Mouse (Mus musculus): ENCODE measurements around the gene Kdm4d.
"Not testable (repeated sequence)": the region's sequence is repeated elsewhere in the genome, so short reads cannot be mapped to it uniquely, and the experiment has no call there.

Gene Kdm4d

DNA sequence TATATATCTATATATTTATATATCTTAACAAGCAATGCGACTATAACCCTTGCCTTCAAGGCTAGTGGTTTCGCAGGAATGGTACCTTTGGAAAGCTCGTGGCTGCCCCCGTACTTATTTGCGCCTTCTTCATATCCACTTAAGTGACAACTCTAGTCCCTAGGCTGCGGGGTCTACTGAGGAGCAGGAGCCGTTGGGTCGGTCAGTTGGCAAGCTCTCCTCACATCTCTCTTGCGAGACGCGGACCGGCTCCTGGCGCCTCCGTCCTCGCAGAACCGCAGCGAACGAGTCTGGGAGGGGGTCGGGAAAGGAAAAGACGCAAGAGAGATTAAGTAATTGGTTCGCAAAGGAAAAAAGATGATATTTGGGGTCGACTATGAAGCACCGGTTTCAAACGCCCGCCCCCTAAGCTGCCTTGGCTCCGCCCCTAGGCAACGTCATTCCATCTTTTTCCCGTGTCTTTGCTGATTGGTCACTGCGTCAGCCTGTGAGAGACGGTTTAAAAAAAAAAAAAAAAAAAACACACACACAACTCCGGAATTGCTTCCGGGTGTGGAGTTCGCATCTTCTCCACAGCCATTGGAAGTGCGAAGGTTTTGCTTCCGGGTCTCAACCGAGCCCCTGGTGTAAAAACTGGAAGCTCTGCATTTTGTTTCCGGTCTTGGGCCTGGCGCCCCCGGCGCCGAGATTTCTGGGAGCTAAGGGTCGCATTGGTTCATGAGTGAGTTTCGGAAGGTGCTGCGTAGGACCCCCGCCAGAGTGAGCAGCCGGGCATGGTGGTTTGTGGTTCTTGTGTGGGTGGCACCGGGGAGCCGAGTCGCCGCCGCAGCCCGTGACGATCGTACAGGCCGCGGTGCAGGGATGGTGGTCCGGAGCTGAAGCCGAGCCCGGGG, at the start of gene Kdm4d, which contains the start of gene Cwc15:
Gene Kdm4d (minus strand): TSS at position 460 of the 893 bp plus-strand sequence.
Gene Cwc15 (plus strand): TSS at position 595 of the 893 bp plus-strand sequence.
- DNase-seq (ENCODE audit: low read depth, low spot score) = peak; percentile 99

GRCm38 (mm10) chr9:14548366-14548761, 48.1 kb upstream of the Kdm4d start:
- no peak for DNase-seq (ENCODE audit: low read depth, low spot score)

GRCm38 (mm10) chr9:14547584-14548365, 47.5 kb upstream of the Kdm4d start:
- no peak for DNase-seq (ENCODE audit: low read depth, low spot score)

DNA sequence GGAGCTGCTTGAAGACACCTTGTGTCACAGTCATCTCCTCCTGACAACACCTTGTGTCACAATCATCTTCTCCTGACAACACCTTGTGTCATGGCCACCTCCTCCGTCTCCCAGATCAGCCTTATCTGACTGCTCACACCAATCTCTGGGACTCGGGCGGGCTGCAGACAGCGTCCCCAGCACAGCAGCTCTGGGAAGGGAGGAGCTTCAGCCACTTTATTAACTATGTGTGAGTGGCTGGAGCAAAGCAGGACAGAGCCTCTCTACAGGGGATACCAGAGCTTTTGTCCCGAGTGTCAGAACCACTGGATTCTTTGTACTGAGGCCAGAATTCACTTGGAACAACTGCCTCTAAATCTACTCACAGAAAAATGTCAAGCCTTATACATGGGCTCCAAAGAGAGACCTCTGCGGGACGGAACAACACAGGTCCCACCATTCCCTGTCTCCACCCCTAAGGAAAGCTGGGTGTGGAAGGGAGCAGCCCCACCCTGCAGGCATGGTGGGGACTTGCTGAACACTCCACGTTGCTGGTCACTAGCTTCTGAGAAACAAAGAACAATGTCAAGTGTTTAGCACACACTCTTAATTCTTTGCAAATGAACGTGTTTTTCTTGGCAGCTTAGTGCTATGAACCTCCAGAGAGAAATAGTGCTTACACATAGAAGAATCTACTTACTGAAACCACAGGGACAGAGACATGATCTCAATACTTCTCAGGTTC, 43.9 kb upstream of the Kdm4d start:
- no peak for DNase-seq (ENCODE audit: low read depth, low spot score)

GRCm38 (mm10) chr9:14534833-14535456, 34.7 kb upstream of the Kdm4d start:
- no peak for DNase-seq (ENCODE audit: low read depth, low spot score)

DNA sequence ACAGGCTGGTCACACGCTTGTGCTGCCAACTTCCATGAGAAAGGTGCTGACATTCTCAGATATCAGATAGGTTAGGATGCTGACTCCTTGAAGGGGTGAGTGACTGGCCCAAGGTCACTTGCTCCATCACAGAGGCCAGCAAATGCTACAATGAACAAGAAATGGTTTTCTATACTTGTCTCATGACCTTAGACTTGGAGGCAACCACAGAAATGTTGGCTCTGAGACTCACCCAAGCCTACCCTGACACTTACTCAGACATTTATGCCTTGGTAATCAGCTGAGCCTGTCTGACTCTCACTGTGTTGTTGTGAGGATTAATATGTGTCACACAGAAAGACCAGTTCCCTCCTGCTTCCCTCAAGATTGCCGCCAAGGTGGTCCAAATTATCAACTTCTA, 33.4 kb upstream of the Kdm4d start:
- DNase-seq (ENCODE audit: low read depth, low spot score) = no peak

GRCm38 (mm10) chr9:14532283-14532682, 32.0 kb upstream of the Kdm4d start:
- no peak for DNase-seq (ENCODE audit: low read depth, low spot score)

DNA sequence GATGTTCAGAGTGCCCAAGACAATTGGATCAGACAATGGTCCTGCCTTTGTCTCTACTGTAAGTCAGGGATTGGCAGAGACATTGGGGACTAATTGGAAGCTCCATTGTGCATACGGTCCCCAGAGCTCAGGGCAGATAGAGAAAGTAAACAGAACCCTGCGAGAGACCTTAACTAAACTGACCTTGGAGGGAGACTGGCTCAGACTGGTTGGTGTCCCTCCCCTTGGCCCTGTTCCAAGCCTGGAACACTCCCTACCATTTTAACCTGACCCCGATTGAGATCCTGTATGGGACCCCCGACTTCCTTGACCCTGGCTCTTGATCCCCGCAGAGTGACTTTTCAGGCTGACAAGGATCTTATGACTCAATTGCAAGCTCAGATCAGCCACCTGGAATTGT, 29.7 kb upstream of the Kdm4d start:
- DNase-seq (ENCODE audit: low read depth, low spot score) = no peak

DNA sequence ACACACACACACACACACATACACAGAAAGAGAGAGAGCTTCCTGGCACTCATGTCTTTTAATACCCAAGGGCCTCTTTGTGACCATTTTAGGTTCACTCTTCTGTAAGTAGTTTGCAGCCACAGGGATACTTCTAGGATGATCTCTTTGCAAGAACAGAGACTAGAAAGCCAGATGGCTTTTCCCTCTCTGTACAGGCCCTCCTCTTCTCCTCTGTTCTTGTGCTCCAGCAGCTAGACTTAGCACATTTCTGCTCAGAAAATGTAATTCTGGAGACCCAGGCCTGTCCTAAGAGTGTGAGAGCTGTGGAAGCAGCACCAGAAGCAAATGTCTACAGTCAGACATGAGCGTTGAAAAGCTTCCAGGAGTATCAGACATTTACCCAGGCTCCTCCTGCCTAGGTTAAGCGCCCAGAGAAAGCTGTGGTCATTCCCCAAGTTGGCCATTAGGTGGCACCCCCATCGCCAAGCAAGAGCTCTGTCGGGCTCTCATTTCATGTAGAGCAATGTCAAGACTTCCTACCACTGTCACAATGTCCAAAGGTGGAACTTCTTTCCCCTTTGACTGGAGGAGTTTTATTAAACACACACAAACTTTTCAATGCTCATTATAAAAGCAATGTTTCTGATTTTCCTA, 23.2 kb upstream of the Kdm4d start:
- peak; percentile 32 for DNase-seq (ENCODE audit: low read depth, low spot score)

DNA sequence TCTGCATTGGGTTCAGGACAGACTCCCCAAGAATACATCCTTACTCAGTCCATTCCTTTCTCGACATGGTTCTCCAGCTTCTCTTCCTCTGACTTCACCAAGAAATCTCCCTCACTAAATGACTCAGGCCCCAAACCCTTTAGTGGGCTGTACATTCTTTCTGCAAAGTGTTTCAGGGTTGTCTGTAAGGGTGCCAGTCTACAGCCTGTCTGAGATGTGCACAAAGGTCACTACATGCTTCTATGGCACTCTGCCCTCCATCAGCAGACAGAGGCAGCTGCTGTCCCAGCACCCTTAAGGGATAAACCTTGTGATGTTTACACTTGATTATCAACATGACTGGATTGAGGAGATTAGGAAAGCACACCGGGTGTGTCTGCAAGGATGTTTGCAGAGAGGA, 21.4 kb upstream of the Kdm4d start:
- no peak for DNase-seq (ENCODE audit: low read depth, low spot score)

GRCm38 (mm10) chr9:14520971-14521670, 20.8 kb upstream of the Kdm4d start:
- DNase-seq (ENCODE audit: low read depth, low spot score) = no peak

GRCm38 (mm10) chr9:14518105-14518504, 17.8 kb upstream of the Kdm4d start:
- no peak for DNase-seq (ENCODE audit: low read depth, low spot score)

- no peak for DNase-seq (ENCODE audit: low read depth, low spot score)
These were observed 17.0 kb upstream of the Kdm4d start for GRCm38 (mm10) chr9:14517296-14517695.

GRCm38 (mm10) chr9:14512633-14513445, 12.6 kb upstream of the Kdm4d start:
- DNase-seq (ENCODE audit: low read depth, low spot score) = no peak

DNA sequence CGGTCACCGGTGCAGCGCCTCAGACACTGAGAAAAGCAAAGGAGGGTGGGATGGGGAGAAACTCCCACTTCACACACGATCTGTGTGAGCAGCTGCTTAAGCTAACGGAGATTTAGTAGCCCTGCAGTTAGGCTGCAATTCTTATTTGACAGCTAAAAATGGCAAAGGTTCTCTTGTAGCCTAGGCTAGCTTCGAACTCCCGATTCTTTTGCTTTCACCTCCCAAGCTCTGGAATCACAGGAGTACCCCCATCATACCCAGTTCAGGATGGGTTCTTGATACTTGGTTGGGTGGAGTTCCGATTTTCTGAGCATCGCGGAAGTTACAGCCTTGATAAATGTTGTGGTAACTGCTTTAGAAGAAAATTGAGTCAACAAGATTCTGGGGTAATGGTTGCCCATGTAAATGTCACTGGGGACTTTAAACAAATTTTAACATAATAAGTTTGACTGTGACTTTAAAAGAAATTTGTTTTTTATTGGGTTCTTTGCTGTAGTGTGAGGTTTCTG, 688 bp upstream of the Kdm4d start:
- DNase-seq (ENCODE audit: low read depth, low spot score) = no peak

- DNase-seq (ENCODE audit: low read depth, low spot score) = no peak
These were observed 1.2 kb downstream of the Kdm4d start for GRCm38 (mm10) chr9:14498896-14499705.

GRCm38 (mm10) chr9:14463668-14464067, 36.6 kb downstream of the Kdm4d start:
- not testable (repeated sequence) for DNase-seq (ENCODE audit: low read depth, low spot score)

- not testable (repeated sequence) for DNase-seq (ENCODE audit: low read depth, low spot score)
These were observed 37.7 kb downstream of the Kdm4d start for GRCm38 (mm10) chr9:14462536-14462935.
